Mouse (Mus musculus) liver, postnatal 0 days (tissue): Measurements from ENCODE around the gene Bcl2l10. TPM values are rescaled to one million over a fixed set of nuclear protein-coding genes. Genes with fewer than 3 reads are reported as not detected.
"Not testable (repeated sequence)": the region's sequence is repeated elsewhere in the genome, so short reads cannot be mapped to it uniquely, and the experiment has no call there.

Source experiments
- ATAC-seq: fragments of 200-750 bp; cut with Nextera tagmentation; 2 replicates; pipeline ENCODE4 v1.8.0; 2017; ENCODE audit warnings: mild to moderate bottlenecking, moderate library complexity
- DNase-seq: peaks from one replicate; pipeline ENCODE4 v3.0.0-alpha.2; 2016
- H3K27ac ChIP-seq: fragments of 300-500 bp; sonication (generic); 2 replicates; pipeline ENCODE4 v1.5.1; 2014; ENCODE audit warnings: antibody characterized with exemption, moderate library complexity, mild to moderate bottlenecking, low read depth
- H3K27me3 ChIP-seq: fragments of 300-500 bp; sonication (generic); 2 replicates; pipeline ENCODE4 v1.6.1; 2014; ENCODE audit warnings: low read length, control low read depth, mixed read lengths; ENCODE audit not compliant: insufficient read depth
- H3K36me3 ChIP-seq: fragments of 300-500 bp; sonication (generic); replicated peaks from 2 replicates; pipeline ENCODE4 v1.6.1; 2014; ENCODE audit warnings: mild to moderate bottlenecking, control low read depth, low read length, moderate library complexity, mixed read lengths; ENCODE audit not compliant: insufficient read depth
- H3K4me1 ChIP-seq: fragments of 300-500 bp; sonication (generic); 2 replicates; pipeline ENCODE4 v1.6.1; 2014; ENCODE audit warnings: antibody characterized with exemption, mild to moderate bottlenecking, control low read depth; ENCODE audit not compliant: insufficient read depth
- H3K4me2 ChIP-seq: fragments of 300-500 bp; sonication (generic); 2 replicates; pipeline ENCODE4 v1.6.1; 2014; ENCODE audit warnings: low read depth, mild to moderate bottlenecking, low read length, moderate library complexity, mixed read lengths
- H3K4me3 ChIP-seq: fragments of 300-500 bp; sonication (generic); 2 replicates; pipeline ENCODE4 v1.5.1; 2014; ENCODE audit warnings: low read depth, low read length
- H3K9ac ChIP-seq: fragments of 300-500 bp; sonication (generic); replicated peaks from 2 replicates; pipeline ENCODE4 v1.6.1; 2014; ENCODE audit warnings: mild to moderate bottlenecking, moderate library complexity
- H3K9me3 ChIP-seq: fragments of 300-500 bp; sonication (generic); 2 replicates; pipeline ENCODE4 v1.6.1; 2016; ENCODE audit warnings: mild to moderate bottlenecking, control low read depth, low read length, mixed read lengths
- CTCF ChIP-seq: sonication (generic); IDR thresholded peaks from 2 replicates; pipeline ENCODE4 v1.5.1; 2016; ENCODE audit warnings: antibody characterized with exemption, low read depth
- EP300 ChIP-seq: IDR thresholded peaks from 2 replicates; pipeline ENCODE4 v1.6.1; 2016; ENCODE audit warnings: antibody characterized with exemption, low read depth, mild to moderate bottlenecking
- WGBS: fragments of 180-500 bp; shearing (Covaris S2); extraction: QIAGEN DNeasy Blood & Tissue Kit; methylation state at CpG from one replicate; pipeline ENCODE4 v1.1.7; 2014; ENCODE audit not compliant: insufficient replicate concordance; 5-methylcytosine and 5-hydroxymethylcytosine counted together
- polyA plus RNA-seq: library from polyadenylated mRNA; unstranded; fragments of >200 nt; fragmentation: Nextera tagmentation; extraction: Ambion mirVana; gene quantifications from 2 replicates; pipeline ENCODE4 v1.2.1, GENCODE M21; 2015

The Bcl2l10 gene
- polyA plus RNA-seq, 1 experiment from 2014 or later = not detected

- Histone ChIP-seq H3K27ac (no peak overlapping the region), H3K9me3 (no peaks in the 10 kb centered on the region), H3K36me3 (no peaks in the 10 kb centered on the region), H3K9ac (no peak overlapping the region), H3K4me3 (no peak overlapping the region), H3K4me1 (no peaks in the 10 kb centered on the region), H3K27me3 (no peaks in the 10 kb centered on the region), H3K4me2 (no peak overlapping the region)
- ATAC-seq = no peak
- 59% methylated on average over 4 of the region's 4 CpGs for WGBS
- DNase-seq = no peak
- no peak for TF ChIP-seq CTCF
- TF ChIP-seq EP300 = no peak
Measured at GRCm38 (mm10) chr9:75355783-75356182, 8.2 kb downstream of the Bcl2l10 start.

- no peak for ATAC-seq
- no peak for TF ChIP-seq CTCF
- TF ChIP-seq EP300 = no peak
- Histone ChIP-seq H3K9ac (no peak overlapping the region), H3K9me3 (no peaks in the 10 kb centered on the region), H3K36me3 (no peaks in the 10 kb centered on the region), H3K4me3 (no peak overlapping the region), H3K27ac (no peak overlapping the region), H3K4me2 (no peak overlapping the region), H3K4me1 (no peaks in the 10 kb centered on the region; the same call in 1 of the 2 replicates), H3K27me3 (no peaks in the 10 kb centered on the region)
- WGBS = 58% methylated on average over 9 of the region's 9 CpGs
- no peak for DNase-seq
Measured at GRCm38 (mm10) chr9:75357087-75357654, 9.6 kb downstream of the Bcl2l10 start.

- DNase-seq (peak; percentile 87), ATAC-seq (peak; percentile 80)
- Histone ChIP-seq H3K4me3 (no peak overlapping the region), H3K36me3 (no peaks in the 10 kb centered on the region), H3K9ac (no peak overlapping the region), H3K4me1 (no peaks in the 10 kb centered on the region; the same call in 1 of the 2 replicates), H3K27ac (no peak overlapping the region), H3K27me3 (no peaks in the 10 kb centered on the region), H3K4me2 (no peak overlapping the region), H3K9me3 (no peaks in the 10 kb centered on the region)
- TF ChIP-seq CTCF (peak; percentile 92), EP300 (no peak)
- 17% methylated on average over 5 of the region's 5 CpGs for WGBS
Measured at GRCm38 (mm10) chr9:75361699-75362098, 14.1 kb downstream of the Bcl2l10 start.

- WGBS = 56% methylated on average over 4 of the region's 4 CpGs
- no peaks in the 10 kb centered on the region for H3K9me3 ChIP-seq
- no peak for TF ChIP-seq CTCF
- TF ChIP-seq EP300 = no peak
- no peak overlapping the region for H3K9ac ChIP-seq
- no peak overlapping the region for H3K27ac ChIP-seq
- no peak overlapping the region for H3K4me2 ChIP-seq
- H3K4me1 ChIP-seq = no peaks in the 10 kb centered on the region; the same call in 1 of the 2 replicates
- H3K27me3 ChIP-seq = no peaks in the 10 kb centered on the region
- DNase-seq (no peak), ATAC-seq (peak; percentile 66)
- H3K4me3 ChIP-seq = no peak overlapping the region
- H3K36me3 ChIP-seq = no peaks in the 10 kb centered on the region
Measured at GRCm38 (mm10) chr9:75362201-75362600, 14.6 kb downstream of the Bcl2l10 start.

- Histone ChIP-seq H3K9ac (no peak overlapping the region), H3K27me3 (no peaks in the 10 kb centered on the region), H3K4me1 (no peaks in the 10 kb centered on the region; the same call in 1 of the 2 replicates), H3K9me3 (no peaks in the 10 kb centered on the region), H3K27ac (no peak overlapping the region), H3K4me3 (no peak overlapping the region), H3K4me2 (no peak overlapping the region), H3K36me3 (no peaks in the 10 kb centered on the region)
- WGBS = 72% methylated on average over 5 of the region's 5 CpGs
- ATAC-seq (no peak), DNase-seq (no peak)
- TF ChIP-seq EP300 = no peak
- TF ChIP-seq CTCF = no peak
Measured at GRCm38 (mm10) chr9:75363001-75363400, 15.4 kb downstream of the Bcl2l10 start.

- H3K4me3 ChIP-seq, H3K4me1 ChIP-seq, ATAC-seq, H3K27me3 ChIP-seq, H3K36me3 ChIP-seq, DNase-seq, H3K9ac ChIP-seq, H3K9me3 ChIP-seq, H3K27ac ChIP-seq, H3K4me2 ChIP-seq: not testable (repeated sequence)
- 67% methylated on average over 7 of the region's 7 CpGs for WGBS
Measured at GRCm38 (mm10) chr9:75363702-75364101, 16.1 kb downstream of the Bcl2l10 start.

- Histone ChIP-seq H3K27me3 (no peaks in the 10 kb centered on the region), H3K9ac (no peak overlapping the region), H3K4me1 (no peaks in the 10 kb centered on the region; the same call in 1 of the 2 replicates), H3K9me3 (no peaks in the 10 kb centered on the region), H3K36me3 (no peaks in the 10 kb centered on the region), H3K4me3 (no peak overlapping the region), H3K27ac (no peak overlapping the region), H3K4me2 (no peak overlapping the region)
- TF ChIP-seq CTCF (no peak), EP300 (no peak)
- WGBS = 80% methylated on average over 4 of the region's 4 CpGs
- no peak for DNase-seq
- ATAC-seq = no peak
Measured at GRCm38 (mm10) chr9:75365195-75365594, 17.6 kb downstream of the Bcl2l10 start.
